Mouse (Mus musculus) liver, adult 2 months (tissue): ENCODE data around the gene Prx. TPM values are rescaled to one million over a fixed set of nuclear protein-coding genes. Genes with fewer than 3 reads are reported as not detected.

Source experiments
- DNase-seq: peaks from one replicate; pipeline ENCODE4 v3.0.0-alpha.2; 2011; ENCODE audit warnings: low read depth, low spot score; ENCODE audit errors: extremely low read depth
- H3K27ac ChIP-seq: fragments of 200-500 bp; replicated peaks from 2 replicates; pipeline ENCODE4 v1.5.1; 2012; ENCODE audit warnings: low read depth, mild to moderate bottlenecking, control low read depth, inconsistent platforms, low read length; ENCODE audit not compliant: insufficient read depth
- H3K27me3 ChIP-seq: fragments of 200-500 bp; 2 replicates; pipeline ENCODE4 v1.6.1; 2012; ENCODE audit warnings: mild to moderate bottlenecking, moderate library complexity, low read length, inconsistent platforms; ENCODE audit not compliant: control insufficient read depth, insufficient read depth
- H3K36me3 ChIP-seq: fragments of 200-500 bp; 2 replicates; pipeline ENCODE4 v1.6.1; 2012; ENCODE audit warnings: low read length, inconsistent platforms; ENCODE audit not compliant: control insufficient read depth, insufficient read depth
- H3K4me1 ChIP-seq: fragments of 200-500 bp; 2 replicates; pipeline ENCODE4 v1.6.1; 2011; ENCODE audit warnings: low read length; ENCODE audit not compliant: control insufficient read depth, insufficient read depth
- H3K4me3 ChIP-seq: fragments of 200-500 bp; 2 replicates; pipeline ENCODE4 v1.5.1; 2011; ENCODE audit warnings: low read depth, mild to moderate bottlenecking, control low read depth, low read length, moderate library complexity; ENCODE audit not compliant: insufficient read depth
- H3K79me2 ChIP-seq: fragments of 200-500 bp; 2 replicates; pipeline ENCODE4 v1.6.1; 2012; ENCODE audit warnings: inconsistent platforms, mild to moderate bottlenecking, low read length, moderate library complexity; ENCODE audit not compliant: control insufficient read depth, insufficient read depth
- H3K9ac ChIP-seq: fragments of 200-500 bp; 2 replicates; pipeline ENCODE4 v1.6.1; 2012; ENCODE audit warnings: low read depth, mild to moderate bottlenecking, control low read depth, inconsistent platforms, low read length
- CTCF ChIP-seq: fragments of 200-500 bp; IDR thresholded peaks from 2 replicates; pipeline ENCODE4 v1.5.1; 2011; ENCODE audit warnings: low read depth, low read length, control low read depth
- POLR2A ChIP-seq: fragments of 200-500 bp; IDR thresholded peaks from 2 replicates; pipeline ENCODE4 v1.6.1; 2011; ENCODE audit warnings: low read length, control low read depth; ENCODE audit not compliant: insufficient read depth; ENCODE audit errors: extremely low read depth
- WGBS: fragments of 180-500 bp; shearing (Covaris S2); methylation state at CpG from one replicate; pipeline ENCODE4 v1.1.7; 2018; 5-methylcytosine and 5-hydroxymethylcytosine counted together
- polyA plus RNA-seq: library from polyadenylated mRNA; depleted of rRNA; stranded (reverse); fragments of >200 nt; gene quantifications from 2 replicates; pipeline ENCODE4 v1.2.3, GENCODE M21; 2012
- total RNA-seq: library from RNA; depleted of rRNA; stranded (reverse); fragments of >200 nt; gene quantifications from 2 replicates; pipeline ENCODE4 v1.2.3, GENCODE M21; 2014

The Prx gene
- total and polyA plus RNA-seq, 2 experiments, result 0.07 TPM; not detected in 1

GRCm38 (mm10) chr7:27459640-27460039 is 39.5 kb upstream of the Prx start:
- Histone ChIP-seq H3K36me3 (peaks cover 18% of the 10 kb centered on the region), H3K9ac (no peak overlapping the region), H3K4me3 (no peak overlapping the region), H3K4me1 (no peaks in the 10 kb centered on the region), H3K27ac (no peak overlapping the region), H3K27me3 (no peaks in the 10 kb centered on the region), H3K79me2 (peaks cover 6% of the 10 kb centered on the region; the same call in 1 of the 2 replicates)
- DNase-seq, result no peak
- 89% methylated on average over 5 of the region's 5 CpGs for WGBS
- TF ChIP-seq POLR2A (no peak), CTCF (no peak)

- 90% methylated on average over 6 of the region's 6 CpGs for WGBS
- H3K4me1 ChIP-seq, result no peaks in the 10 kb centered on the region
Observed at GRCm38 (mm10) chr7:27460477-27460876, 38.6 kb upstream of the Prx start.

GRCm38 (mm10) chr7:27467648-27468047 is 31.5 kb upstream of the Prx start:
- no peak overlapping the region for H3K4me3 ChIP-seq
- H3K4me1 ChIP-seq, result no peaks in the 10 kb centered on the region
- TF ChIP-seq CTCF (no peak), POLR2A (no peak)
- H3K27me3 ChIP-seq, result no peaks in the 10 kb centered on the region
- H3K79me2 ChIP-seq, result no peaks in the 10 kb centered on the region
- peaks cover 20% of the 10 kb centered on the region for H3K36me3 ChIP-seq
- no peak for DNase-seq
- H3K27ac ChIP-seq, result no peak overlapping the region
- 56% methylated on average over 4 of the region's 4 CpGs for WGBS
- no peak overlapping the region for H3K9ac ChIP-seq

More at GRCm38 (mm10) chr7:27460477-27460876, 38.6 kb upstream of the Prx start:
- no peak overlapping the region for H3K27ac ChIP-seq
- no peak for TF ChIP-seq CTCF
- no peak for TF ChIP-seq POLR2A
- no peaks in the 10 kb centered on the region for H3K27me3 ChIP-seq
- no peak overlapping the region for H3K4me3 ChIP-seq
- H3K9ac ChIP-seq, result no peak overlapping the region
- H3K36me3 ChIP-seq, result peaks cover 18% of the 10 kb centered on the region
- no peak for DNase-seq
- peaks cover 6% of the 10 kb centered on the region; the same call in 1 of the 2 replicates for H3K79me2 ChIP-seq

GRCm38 (mm10) chr7:27471390-27472120 is 27.6 kb upstream of the Prx start:
- peaks cover 10% of the 10 kb centered on the region for H3K79me2 ChIP-seq

GRCm38 (mm10) chr7:27472596-27472995 is 26.5 kb upstream of the Prx start:
- Histone ChIP-seq H3K4me1 (peaks cover 9% of the 10 kb centered on the region), H3K36me3 (peaks cover 4% of the 10 kb centered on the region), H3K27me3 (no peaks in the 10 kb centered on the region), H3K9ac (peak overlapping the region; percentile 73), H3K79me2 (peaks cover 12% of the 10 kb centered on the region), H3K27ac (peak overlapping the region; percentile 77), H3K4me3 (peak overlapping the region; percentile 60)
- 0% methylated on average over 7 of the region's 7 CpGs for WGBS
- TF ChIP-seq CTCF (no peak), POLR2A (no peak)
- DNase-seq, result peak; percentile 66

More at GRCm38 (mm10) chr7:27471390-27472120, 27.6 kb upstream of the Prx start:
- H3K27ac ChIP-seq, result no peak overlapping the region
- H3K4me3 ChIP-seq, result no peak overlapping the region
- TF ChIP-seq CTCF (no peak), POLR2A (no peak)
- H3K9ac ChIP-seq, result no peak overlapping the region
- H3K36me3 ChIP-seq, result peaks cover under 1% of the 10 kb centered on the region
- WGBS, result 90% methylated on average over 11 of the region's 11 CpGs
- peaks cover 9% of the 10 kb centered on the region for H3K4me1 ChIP-seq
- DNase-seq, result no peak
- no peaks in the 10 kb centered on the region for H3K27me3 ChIP-seq
